Mouse (Mus musculus) CH12.LX (cell line): ENCODE data around the gene Shq1.

Experiments used
- CTCF ChIP-seq, 2 experiments: IDR thresholded peaks in 1 of 2; conservative IDR thresholded peaks in 1 of 2; 2 replicates each; pipeline ENCODE4 v1.5.1; 2011 to 2012; ENCODE audit warnings: low read depth in 2 of 2, low read length in 2 of 2, improper control_type of control experiment in 1 of 2, inconsistent platforms in 1 of 2, mild to moderate bottlenecking in 1 of 2, moderate library complexity in 1 of 2
- EP300 ChIP-seq: IDR thresholded peaks from 2 replicates; pipeline ENCODE4 v1.6.1; 2011; ENCODE audit warnings: low read length, improper control_type of control experiment
- HCFC1 ChIP-seq: IDR thresholded peaks from 2 replicates; pipeline ENCODE4 v1.6.1; 2012; ENCODE audit warnings: low read depth, mild to moderate bottlenecking, inconsistent platforms, low read length, improper control_type of control experiment
- KAT2A ChIP-seq: IDR thresholded peaks from 2 replicates; pipeline ENCODE4 v1.6.1; 2012; ENCODE audit warnings: low read length, improper control_type of control experiment, inconsistent platforms; ENCODE audit not compliant: insufficient replicate concordance
- MAFK ChIP-seq: IDR thresholded peaks from 2 replicates; pipeline ENCODE4 v1.6.1; 2011; ENCODE audit warnings: low read length, improper control_type of control experiment; ENCODE audit not compliant: insufficient replicate concordance
- MAZ ChIP-seq: IDR thresholded peaks from 2 replicates; pipeline ENCODE4 v1.6.1; 2012; ENCODE audit warnings: low read depth, mild to moderate bottlenecking, inconsistent platforms, low read length, improper control_type of control experiment, moderate library complexity
- MYC ChIP-seq: IDR thresholded peaks from 2 replicates; pipeline ENCODE4 v1.6.1; 2011; ENCODE audit warnings: low read depth, mild to moderate bottlenecking, improper control_type of control experiment, low read length
- POLR2A ChIP-seq: IDR thresholded peaks from 2 replicates; pipeline ENCODE4 v1.6.1; 2011; ENCODE audit warnings: low read depth, mild to moderate bottlenecking, improper control_type of control experiment, low read length
- TBP ChIP-seq: conservative IDR thresholded peaks from 2 replicates; pipeline ENCODE4 v1.6.1; 2011; ENCODE audit warnings: low read depth, low read length, improper control_type of control experiment
- USF1 ChIP-seq: IDR thresholded peaks from 2 replicates; pipeline ENCODE4 v1.6.1; 2014; ENCODE audit warnings: low read depth, mild to moderate bottlenecking, inconsistent platforms, low read length, improper control_type of control experiment
- ZKSCAN1 ChIP-seq: IDR thresholded peaks from 2 replicates; pipeline ENCODE4 v1.6.1; 2012; ENCODE audit warnings: low read depth, inconsistent platforms, low read length, improper control_type of control experiment, borderline replicate concordance

DNA sequence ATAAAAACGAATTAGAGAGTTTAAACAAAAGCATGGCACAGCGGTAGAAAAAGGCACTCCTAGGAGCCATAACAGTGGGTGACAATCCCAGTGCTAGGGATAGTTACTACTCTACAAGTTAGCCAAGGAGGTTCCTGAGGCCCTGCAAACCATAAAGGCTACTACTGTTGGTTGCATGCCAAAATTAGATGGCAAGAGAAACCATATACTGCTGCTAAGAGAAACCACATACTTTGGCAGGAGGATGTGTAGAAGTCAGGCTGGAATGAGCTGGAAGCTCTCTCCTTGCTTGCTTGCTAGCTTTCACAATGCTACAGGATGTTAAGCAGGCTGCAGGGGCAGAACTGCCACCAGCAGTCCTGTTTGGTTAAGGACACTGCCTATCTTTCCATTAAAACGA is 50.5 kb downstream of the Shq1 start:
- no peak for TF ChIP-seq MAFK
- TF ChIP-seq EP300 = no peak
- TF ChIP-seq KAT2A = no peak
- no peak for TF ChIP-seq USF1
- TF ChIP-seq POLR2A = no peak
- no peak for TF ChIP-seq CTCF (conservative IDR thresholded peaks at IDR 0.05 in 1 of 2, IDR thresholded peaks at IDR 0.05 in 1 of 2; ENCODE audit: low read depth in 2 of 2, low read length in 2 of 2)
- no peak for TF ChIP-seq HCFC1
- TF ChIP-seq ZKSCAN1 = no peak
- no peak for TF ChIP-seq TBP
- TF ChIP-seq MYC = no peak
- no peak for TF ChIP-seq MAZ
